Mouse (Mus musculus) ES-Bruce4 (cell line): ENCODE results near the gene Plcb3. TPM values are rescaled to one million over a fixed set of nuclear protein-coding genes. Genes with fewer than 3 reads are reported as not detected.

Experiments
- H3K27ac ChIP-seq: 2 replicates; pipeline ENCODE4 v1.5.1; 2012; ENCODE audit warnings: low read length, inconsistent platforms; ENCODE audit not compliant: insufficient read depth
- H3K27me3 ChIP-seq: 2 replicates; pipeline ENCODE4 v1.6.1; 2012; ENCODE audit warnings: mild to moderate bottlenecking, low read length, inconsistent platforms; ENCODE audit not compliant: control insufficient read depth, poor library complexity, insufficient read depth, severe bottlenecking
- H3K36me3 ChIP-seq: 2 replicates; pipeline ENCODE4 v1.6.1; 2012; ENCODE audit warnings: inconsistent platforms, mild to moderate bottlenecking, low read length, moderate library complexity; ENCODE audit not compliant: control insufficient read depth, poor library complexity, insufficient read depth, severe bottlenecking
- H3K4me1 ChIP-seq: one replicate; pipeline ENCODE4 v1.8.1; 2011; ENCODE audit warnings: low read length; ENCODE audit not compliant: control insufficient read depth, insufficient read depth
- H3K4me3 ChIP-seq: 2 replicates; pipeline ENCODE4 v1.5.1; 2011; ENCODE audit warnings: low read depth, mild to moderate bottlenecking, low read length
- H3K9ac ChIP-seq: 2 replicates; pipeline ENCODE4 v1.6.1; 2012; ENCODE audit warnings: low read depth, mild to moderate bottlenecking, inconsistent platforms; ENCODE audit not compliant: poor library complexity, severe bottlenecking
- H3K9me3 ChIP-seq: replicated peaks from 2 replicates; pipeline ENCODE4 v1.6.1; 2012; ENCODE audit warnings: mild to moderate bottlenecking, low read length, inconsistent platforms; ENCODE audit not compliant: control insufficient read depth, poor library complexity, insufficient read depth, severe bottlenecking
- CTCF ChIP-seq: IDR thresholded peaks from one replicate; pipeline ENCODE4 v1.8.1; 2011; ENCODE audit warnings: low read depth, low read length
- EP300 ChIP-seq: IDR thresholded peaks from 2 replicates; pipeline ENCODE4 v1.6.1; 2011; ENCODE audit warnings: low read depth, low read length; ENCODE audit not compliant: insufficient read depth
- POLR2A ChIP-seq: IDR thresholded peaks from one replicate; pipeline ENCODE4 v1.8.1; 2011; ENCODE audit warnings: low read length; ENCODE audit not compliant: insufficient read depth
- polyA plus RNA-seq: library from polyadenylated mRNA; stranded (reverse); fragments of >200 nt; gene quantifications from 2 replicates; pipeline ENCODE4 v1.2.4, GENCODE M21; 2011; ENCODE audit warnings: low read depth; ENCODE audit not compliant: missing spikeins, insufficient read depth, insufficient read length

Gene Plcb3
- polyA plus RNA-seq, 1 experiment: 42.4 TPM

- H3K4me1 ChIP-seq: no peaks in the 10 kb centered on the region
These were observed 19.7 kb upstream of the Plcb3 start, which contains the start of the genes Nudt22 and Trpt1 for GRCm38 (mm10) chr19:6996006-6996405. Gene Nudt22 (minus strand): TSS chr19:6996117. Gene Trpt1 (plus strand): TSS chr19:6996131.

GRCm38 (mm10) chr19:6995255-6995991 lies 19.2 kb upstream of the Plcb3 start:
- Histone ChIP-seq H3K9me3 (no peaks in the 10 kb centered on the region; the same call in 1 of the 2 replicates), H3K9ac (peak overlapping the region; percentile 72), H3K4me3 (peak overlapping the region; percentile 64), H3K27ac (no peak overlapping the region), H3K4me1 (no peaks in the 10 kb centered on the region), H3K27me3 (no peaks in the 10 kb centered on the region), H3K36me3 (no peaks in the 10 kb centered on the region)
- TF ChIP-seq POLR2A (no peak), EP300 (no peak), CTCF (no peak)

More at GRCm38 (mm10) chr19:6996006-6996405, 19.7 kb upstream of the Plcb3 start, which contains the start of the genes Nudt22 and Trpt1:
- H3K36me3 ChIP-seq: no peaks in the 10 kb centered on the region
- H3K9ac ChIP-seq: peak within 1 kb of the TSS; percentile 72
- H3K9me3 ChIP-seq: no peaks in the 10 kb centered on the region; the same call in 1 of the 2 replicates
- no peak within 1 kb of the TSS for H3K27ac ChIP-seq
- H3K27me3 ChIP-seq: no peaks in the 10 kb centered on the region
- TF ChIP-seq POLR2A (peak; percentile 35), CTCF (no peak), EP300 (no peak)
- H3K4me3 ChIP-seq: peak within 1 kb of the TSS; percentile 81

GRCm38 (mm10) chr19:6994489-6994888 lies 18.2 kb upstream of the Plcb3 start:
- Histone ChIP-seq H3K36me3 (no peaks in the 10 kb centered on the region), H3K27me3 (no peaks in the 10 kb centered on the region), H3K4me1 (no peaks in the 10 kb centered on the region), H3K9me3 (no peaks in the 10 kb centered on the region; the same call in 1 of the 2 replicates), H3K9ac (no peak overlapping the region), H3K27ac (no peak overlapping the region), H3K4me3 (no peak overlapping the region)
- TF ChIP-seq CTCF (no peak), EP300 (no peak), POLR2A (no peak)

- H3K4me3 ChIP-seq: no peak overlapping the region
- H3K36me3 ChIP-seq: no peaks in the 10 kb centered on the region
- H3K9ac ChIP-seq: no peak overlapping the region
- H3K9me3 ChIP-seq: no peaks in the 10 kb centered on the region; the same call in 1 of the 2 replicates
- no peaks in the 10 kb centered on the region for H3K27me3 ChIP-seq
- H3K27ac ChIP-seq: no peak overlapping the region
- H3K4me1 ChIP-seq: no peaks in the 10 kb centered on the region
- TF ChIP-seq CTCF (no peak), POLR2A (no peak), EP300 (no peak)
These were observed 17.7 kb upstream of the Plcb3 start for GRCm38 (mm10) chr19:6994002-6994401.

- H3K4me1 ChIP-seq: no peaks in the 10 kb centered on the region
- H3K27ac ChIP-seq: peak overlapping the region; percentile 75
- TF ChIP-seq EP300: no peak
- no peak for TF ChIP-seq POLR2A
- no peak for TF ChIP-seq CTCF
These were observed 16.9 kb upstream of the Plcb3 start for GRCm38 (mm10) chr19:6993011-6993770.

More at GRCm38 (mm10) chr19:6993011-6993770, 16.9 kb upstream of the Plcb3 start:
- no peaks in the 10 kb centered on the region for H3K36me3 ChIP-seq
- H3K4me3 ChIP-seq: peak overlapping the region; percentile 46
- no peaks in the 10 kb centered on the region for H3K9me3 ChIP-seq
- H3K27me3 ChIP-seq: no peaks in the 10 kb centered on the region
- H3K9ac ChIP-seq: peak overlapping the region; percentile 34
